Mouse (Mus musculus): ENCODE data around the gene Rims1. TPM values are rescaled to one million over a fixed set of nuclear protein-coding genes. Genes with fewer than 3 reads are reported as not detected.

The Rims1 gene
- total RNA-seq, 4 experiments from 2014 or later, result 0.22 to 0.30 (median 0.22) TPM; not detected in 1

DNA sequence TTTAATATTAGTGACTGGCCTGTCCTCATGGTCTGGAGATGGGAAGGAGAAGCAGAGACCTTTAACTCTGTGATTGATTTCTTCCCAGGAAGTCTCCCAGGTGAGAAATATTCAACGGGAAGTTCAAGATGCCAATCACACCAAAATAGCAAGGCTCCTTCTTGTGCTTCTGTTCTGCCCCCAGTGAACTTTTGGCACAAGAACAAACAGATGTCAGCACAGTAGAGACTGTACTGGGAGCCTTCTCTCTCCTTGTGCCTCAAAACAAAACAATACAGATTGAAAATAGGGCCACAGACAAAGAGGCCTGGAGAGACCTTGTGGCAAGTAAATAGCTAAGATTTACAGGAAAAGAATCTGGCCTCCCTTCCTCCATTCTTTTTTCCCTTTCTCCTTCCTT, 110.7 kb downstream of the Rims1 start:
- DNase-seq (ENCODE audit: low spot score), result no peak

DNA sequence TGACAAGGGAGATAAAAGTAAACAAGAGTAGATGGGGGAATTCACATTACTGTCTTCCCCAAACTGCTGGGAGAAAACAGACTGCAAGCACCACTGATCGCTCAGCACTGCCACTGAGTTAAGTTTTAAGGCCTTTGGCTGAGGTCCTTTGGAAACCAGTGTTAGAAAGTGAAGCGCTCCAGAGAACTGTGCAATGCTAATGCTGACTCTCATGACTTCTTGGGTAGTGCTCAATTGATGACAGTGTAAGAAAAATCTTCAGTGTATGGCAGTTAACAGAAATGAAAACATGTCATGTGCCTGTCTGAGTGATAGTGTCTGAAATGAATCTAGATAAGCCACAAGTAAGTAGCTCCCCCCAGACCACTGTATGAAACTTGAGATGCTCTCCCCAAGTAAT, 111.3 kb downstream of the Rims1 start:
- no peak for DNase-seq (ENCODE audit: low spot score)

DNA sequence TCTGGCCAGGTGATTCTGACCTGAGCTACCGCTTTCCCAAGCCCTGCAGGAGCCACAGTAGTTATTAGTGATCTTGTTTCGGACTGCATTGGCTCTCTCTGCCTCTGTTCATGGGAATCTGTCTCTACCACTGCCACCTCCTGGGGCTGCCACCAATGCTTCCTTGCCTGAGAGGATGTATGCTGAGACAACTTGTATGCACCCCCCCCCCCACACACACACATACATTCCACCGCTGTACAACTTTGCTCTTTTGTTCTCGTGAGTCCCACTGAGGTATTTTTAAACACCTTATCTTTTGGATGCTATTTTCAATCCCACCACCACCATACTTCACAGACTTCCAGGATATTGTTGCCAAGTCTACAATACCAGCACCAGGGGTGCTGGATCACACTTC, 122.3 kb downstream of the Rims1 start:
- no peak for DNase-seq (ENCODE audit: low spot score)

DNA sequence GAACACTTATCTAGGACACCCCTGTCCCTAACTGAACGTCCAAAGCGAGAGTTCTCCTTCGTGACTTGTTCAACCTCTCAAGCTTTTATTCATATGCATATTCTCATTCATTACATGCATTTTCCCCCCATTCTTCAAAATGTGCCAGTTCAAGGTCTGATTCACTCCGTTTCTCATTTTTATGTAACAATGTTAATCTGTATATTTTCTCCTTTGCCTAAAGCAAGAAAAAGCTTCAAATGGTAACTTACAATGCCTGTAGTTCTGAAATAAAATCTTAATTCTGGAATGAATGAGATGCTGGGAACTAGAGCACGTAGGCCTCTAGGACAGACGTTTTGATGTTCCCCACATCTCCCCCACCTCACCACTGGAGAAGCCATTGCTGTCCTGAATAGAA, 141.6 kb downstream of the Rims1 start:
- no peak for DNase-seq (ENCODE audit: low spot score)

DNA sequence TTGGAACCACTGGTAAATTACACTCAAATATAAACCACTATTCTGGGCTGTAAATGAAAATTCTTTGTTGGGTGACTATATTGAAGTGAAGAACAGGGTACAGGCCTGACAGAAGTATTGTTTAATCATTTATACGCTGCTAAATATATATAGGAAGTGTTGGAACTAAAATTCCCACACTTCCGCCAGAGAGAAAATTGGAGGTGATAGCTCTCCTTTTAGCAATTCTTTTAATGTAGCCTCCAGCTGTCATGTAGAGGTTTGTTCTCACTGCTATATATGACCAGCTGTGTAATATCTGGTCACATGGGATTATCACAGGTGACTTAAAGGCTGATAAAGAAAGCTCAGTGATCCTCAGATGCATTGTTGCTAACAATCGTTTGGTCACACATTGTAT, 144.0 kb downstream of the Rims1 start:
- DNase-seq (ENCODE audit: low spot score), result no peak

DNA sequence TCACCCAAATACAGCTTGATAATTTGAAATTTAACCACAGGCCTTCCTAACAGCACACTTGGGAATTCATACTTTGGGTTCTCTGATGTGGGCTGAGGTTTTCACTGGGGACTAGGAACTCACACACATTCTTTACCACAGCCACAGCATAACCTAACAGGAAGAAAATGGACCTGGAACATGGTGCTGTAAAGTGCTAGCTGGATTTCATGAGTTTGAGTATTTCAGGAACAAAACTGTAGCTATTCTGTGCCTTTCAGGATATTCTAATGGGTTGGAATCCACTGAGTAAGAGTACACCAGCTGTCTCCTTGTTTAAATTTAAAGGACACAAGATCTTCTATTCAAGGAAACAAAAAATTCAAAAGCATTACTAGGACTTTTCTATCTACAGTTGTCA, 149.8 kb downstream of the Rims1 start:
- no peak for DNase-seq (ENCODE audit: low spot score)

DNA sequence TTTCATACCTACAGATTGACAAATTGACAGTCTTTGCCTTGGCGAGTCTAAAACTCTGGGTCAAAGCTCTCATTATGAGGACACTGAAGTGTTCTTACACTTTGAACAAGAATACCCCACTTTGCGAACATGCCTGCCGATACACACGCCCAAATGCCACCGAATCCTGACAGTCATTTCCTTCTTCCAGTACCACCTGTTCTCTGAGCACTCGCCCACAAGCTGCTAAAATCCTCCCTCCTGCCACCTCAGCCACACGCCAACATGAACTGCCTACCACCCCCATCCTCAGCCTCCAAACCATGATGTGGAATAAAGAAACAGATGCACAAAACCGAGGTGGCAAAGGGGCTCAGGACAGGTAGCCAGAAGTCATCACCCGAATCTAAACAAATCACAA, 150.9 kb downstream of the Rims1 start:
- DNase-seq (ENCODE audit: low spot score), result no peak

DNA sequence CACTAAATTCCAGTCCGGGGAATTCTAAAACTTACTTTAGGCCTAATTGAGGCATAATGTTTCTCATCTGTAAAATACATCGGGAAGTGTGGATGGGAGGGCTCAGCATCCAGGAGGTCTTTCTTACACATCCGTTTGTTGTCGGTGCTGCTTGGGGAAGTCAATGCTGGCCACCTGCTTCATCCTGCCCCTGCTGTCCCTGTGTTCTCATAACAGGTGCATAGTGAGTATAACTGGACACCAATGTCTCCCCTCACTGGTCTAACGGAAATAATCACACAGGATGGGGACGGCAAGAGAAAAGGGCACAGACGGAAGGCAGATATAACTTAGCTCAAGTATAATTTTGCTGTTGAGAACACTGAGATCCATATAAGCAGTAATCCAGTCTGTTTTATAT, 155.2 kb downstream of the Rims1 start:
- DNase-seq (ENCODE audit: low spot score), result no peak

DNA sequence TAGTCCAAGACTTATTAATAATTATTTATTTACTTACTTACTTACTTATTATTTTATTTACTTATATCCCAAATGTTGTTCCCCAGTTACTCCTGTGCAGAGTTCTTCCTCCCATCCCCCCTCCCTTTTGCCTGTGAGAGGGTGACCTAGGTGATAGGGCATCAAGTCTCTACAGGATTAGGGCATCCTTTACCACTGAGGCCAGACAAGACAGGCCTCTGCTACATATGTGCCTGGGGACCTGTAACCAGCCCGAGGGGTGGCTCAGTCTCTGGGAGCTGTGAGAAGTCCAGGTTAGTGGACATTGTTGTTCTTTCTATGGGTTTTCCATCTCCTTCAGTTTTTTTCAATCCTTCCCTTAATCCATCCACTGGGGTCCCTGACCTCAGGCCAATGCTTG, 156.4 kb downstream of the Rims1 start:
- no peak for DNase-seq (ENCODE audit: low spot score)

DNA sequence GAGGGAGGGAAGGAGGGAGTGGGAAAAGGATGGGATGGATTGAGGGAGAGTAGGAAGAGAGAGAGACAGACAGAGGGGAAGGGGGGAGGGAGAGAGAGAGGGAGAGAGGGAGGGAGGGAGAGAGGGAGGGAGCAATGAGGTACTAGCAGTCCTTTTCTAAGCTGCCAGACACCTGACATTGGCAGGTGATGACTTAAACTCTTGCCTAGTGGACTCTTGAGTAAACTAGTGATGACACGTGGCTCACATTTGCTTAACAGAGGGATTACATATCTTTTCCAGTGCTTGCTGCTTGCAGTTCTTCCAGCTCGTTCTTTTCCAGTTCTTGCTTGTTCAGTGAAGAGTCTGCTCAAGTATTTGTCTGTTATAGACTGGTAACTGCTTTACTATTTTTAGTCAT, 160.5 kb downstream of the Rims1 start:
- no peak for DNase-seq (ENCODE audit: low spot score)

DNA sequence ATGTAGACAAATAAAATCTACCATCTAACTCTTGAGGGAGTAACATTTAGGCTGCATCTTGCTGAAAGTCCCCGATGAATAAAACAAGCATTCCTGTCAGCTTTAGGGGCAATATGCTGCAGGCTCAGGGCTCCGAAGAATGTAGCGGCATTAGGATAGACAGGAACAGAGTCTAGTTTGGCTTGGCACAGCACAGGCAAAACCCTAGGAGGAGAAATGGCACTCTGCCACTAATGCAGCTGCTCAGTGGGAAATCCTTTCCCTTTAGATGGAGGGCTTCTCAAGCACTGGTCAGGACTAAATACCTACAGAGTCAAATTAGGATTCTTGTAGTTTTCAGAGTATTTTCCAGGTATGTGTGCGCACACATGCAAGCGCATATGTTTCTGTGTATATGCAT, 165.2 kb downstream of the Rims1 start:
- no peak for DNase-seq (ENCODE audit: low spot score)

DNA sequence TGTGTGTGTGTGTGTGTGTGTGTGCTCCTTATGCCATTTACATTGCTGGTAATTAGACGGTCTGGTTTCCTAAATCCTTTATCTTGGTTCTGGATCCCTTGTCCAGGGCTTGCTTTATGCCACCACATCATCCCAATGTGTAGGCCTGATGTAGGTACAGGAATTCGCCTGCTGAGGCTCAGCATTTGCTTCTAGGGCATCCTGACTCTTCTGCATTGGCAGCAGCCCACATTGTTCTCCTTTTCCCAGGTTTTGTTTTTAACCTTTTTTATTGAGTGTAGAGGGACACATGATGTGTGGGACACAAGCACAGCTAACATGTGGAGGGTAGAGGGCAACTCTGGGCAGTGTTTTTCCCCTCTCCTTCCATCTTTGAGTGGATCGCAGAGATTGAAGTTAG, 166.1 kb downstream of the Rims1 start:
- no peak for DNase-seq (ENCODE audit: low spot score)

DNA sequence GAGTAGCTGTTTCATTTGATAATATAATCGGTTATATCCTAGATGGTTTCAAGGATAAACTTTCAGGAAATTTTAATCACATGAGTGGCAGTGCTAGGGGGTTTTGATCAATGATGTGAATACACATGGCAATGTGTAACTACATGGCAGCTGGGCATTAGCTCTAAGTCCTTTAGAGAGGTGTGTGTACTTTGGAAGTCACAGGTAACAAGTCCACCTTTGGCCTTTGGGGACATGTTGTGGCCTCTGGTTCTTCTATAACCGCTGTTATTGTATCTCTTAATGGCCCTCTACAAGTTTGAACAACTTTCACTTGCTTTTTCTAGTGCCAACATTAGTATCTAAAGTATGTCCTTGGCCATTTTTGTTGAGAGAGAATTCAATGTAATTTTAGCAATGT, 171.9 kb downstream of the Rims1 start:
- no peak for DNase-seq (ENCODE audit: low spot score)

DNA sequence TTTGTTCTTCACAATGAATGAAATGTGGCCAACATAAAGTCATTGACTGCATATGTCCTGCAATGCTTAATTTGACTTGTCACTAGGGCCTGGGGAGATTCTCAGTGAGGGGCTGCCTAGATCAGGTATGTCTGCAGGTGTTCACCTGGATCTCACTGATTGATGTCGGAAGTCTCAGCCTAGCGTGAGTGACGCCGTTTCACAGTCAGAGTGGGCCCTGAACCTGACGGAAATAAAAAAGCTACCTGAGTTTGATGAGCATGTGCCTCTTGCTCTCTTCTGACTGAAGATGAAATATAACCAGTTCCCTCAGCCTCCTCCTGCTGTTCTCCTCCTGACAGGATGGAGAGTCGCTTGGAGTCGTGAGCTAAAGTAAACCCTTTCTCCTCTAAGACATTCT, 173.2 kb downstream of the Rims1 start:
- DNase-seq (ENCODE audit: low spot score), result no peak

DNA sequence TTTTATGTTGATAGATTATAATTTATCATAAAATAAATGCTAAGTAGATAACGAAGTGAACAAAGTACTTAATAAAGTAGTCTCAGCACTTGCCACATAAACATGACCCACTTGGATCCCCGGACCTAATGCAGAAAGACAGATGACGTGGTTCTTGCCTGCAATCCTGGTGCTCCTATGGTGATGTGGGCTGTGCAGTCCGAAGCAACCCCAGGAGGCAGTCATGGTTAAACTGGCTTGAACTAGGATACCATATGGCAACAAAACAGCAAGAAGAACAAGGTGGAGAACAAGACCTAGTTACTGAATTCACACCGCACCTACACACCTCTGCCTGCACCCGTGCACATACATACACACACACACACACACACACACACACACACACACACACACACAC, 173.8 kb downstream of the Rims1 start:
- DNase-seq (ENCODE audit: low spot score), result no peak

DNA sequence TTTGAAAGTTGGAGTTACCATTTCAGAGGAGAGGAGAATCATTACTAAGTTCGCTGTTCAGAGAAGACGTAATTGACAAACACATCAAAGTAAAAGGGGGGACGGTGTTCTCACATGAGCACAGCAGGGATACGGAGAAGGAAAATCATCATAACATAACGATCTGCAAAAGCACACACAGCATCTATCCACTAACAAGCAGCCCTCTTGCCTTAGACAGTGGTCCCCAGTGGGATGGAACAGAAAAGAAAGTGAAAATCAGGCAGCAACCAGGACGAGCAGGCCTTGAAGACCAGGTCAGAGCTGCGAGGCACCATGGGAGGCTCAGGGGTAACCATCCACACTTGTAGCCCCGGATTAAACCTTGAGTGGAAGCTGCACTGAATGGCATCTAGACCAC, 176.8 kb downstream of the Rims1 start:
- no peak for DNase-seq (ENCODE audit: low spot score)

DNA sequence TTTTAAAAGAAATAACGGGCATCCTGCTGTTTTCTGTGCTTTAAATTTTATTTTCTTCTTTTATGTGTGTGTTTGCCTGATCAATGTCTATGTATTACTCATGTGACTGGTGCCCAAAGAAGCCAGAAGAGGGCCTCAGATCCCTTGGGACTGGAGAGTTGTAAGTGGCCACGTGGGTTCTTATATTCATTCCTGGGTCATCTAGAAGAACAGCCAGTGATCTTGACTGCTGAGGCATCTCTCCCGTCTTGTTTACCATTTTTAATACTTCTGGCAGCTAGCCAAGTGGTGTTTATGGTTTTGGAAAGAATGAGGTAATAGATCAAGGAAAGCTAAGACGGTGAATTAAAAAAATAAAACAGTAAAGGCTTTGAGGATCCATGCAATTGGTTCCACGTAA, 178.8 kb downstream of the Rims1 start:
- no peak for DNase-seq (ENCODE audit: low spot score)

DNA sequence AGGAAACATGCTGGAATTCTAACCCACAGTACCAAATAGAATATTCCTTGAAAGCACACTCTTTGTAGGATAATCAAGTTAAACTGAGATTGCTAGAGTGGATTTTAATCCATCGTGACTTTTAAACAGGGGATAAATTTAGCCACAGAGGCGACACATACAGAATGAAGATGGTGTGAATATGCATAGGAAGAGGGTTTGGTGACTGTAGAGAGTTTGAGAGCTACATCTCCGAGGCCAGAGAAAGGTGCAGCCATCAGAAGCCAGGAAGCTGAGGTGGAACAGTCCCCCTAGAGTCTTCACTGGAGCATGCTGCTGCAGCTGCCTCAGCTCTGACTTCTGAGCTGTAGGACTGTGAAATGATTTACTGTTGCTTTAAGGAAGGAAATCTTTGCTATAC, 179.5 kb downstream of the Rims1 start:
- no peak for DNase-seq (ENCODE audit: low spot score)

DNA sequence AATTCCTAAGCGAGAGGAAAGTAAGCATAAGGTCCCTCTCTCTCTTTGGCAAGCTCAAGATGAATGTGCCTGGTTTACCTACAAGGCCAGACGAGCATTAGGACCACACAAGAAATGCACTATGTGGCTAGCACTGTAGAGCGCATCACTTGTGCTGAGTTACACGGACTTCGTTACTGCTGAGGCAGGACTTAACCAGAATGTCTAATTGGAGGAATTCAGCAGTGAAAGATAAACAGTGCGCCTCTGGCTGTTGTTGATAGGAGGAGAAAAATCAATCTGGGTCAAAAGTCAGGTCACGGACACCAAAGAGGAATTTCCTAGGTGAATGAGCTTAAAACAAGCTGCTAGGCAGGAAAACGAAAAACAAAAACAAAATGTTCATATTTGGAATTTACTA, 185.0 kb downstream of the Rims1 start:
- DNase-seq (ENCODE audit: low spot score), result no peak

DNA sequence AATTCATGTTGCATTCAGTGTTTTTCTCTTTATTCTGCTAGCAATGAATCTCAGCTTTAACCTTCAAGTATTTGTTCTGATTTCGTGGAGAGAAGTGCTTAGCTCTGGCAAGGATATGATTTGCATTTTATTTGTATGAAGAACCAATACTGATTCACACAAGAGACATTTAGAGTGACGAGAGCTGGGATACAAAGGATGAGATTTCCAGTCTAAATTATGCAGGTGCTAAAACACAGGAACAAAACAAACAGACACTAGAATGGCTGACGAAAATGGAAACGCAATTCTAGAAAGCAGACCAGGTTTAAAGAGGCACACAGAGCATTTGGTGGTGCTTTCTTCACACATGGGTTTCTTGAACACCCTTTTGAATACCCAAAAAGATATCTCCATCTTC, 190.2 kb downstream of the Rims1 start:
- DNase-seq (ENCODE audit: low spot score), result no peak

DNA sequence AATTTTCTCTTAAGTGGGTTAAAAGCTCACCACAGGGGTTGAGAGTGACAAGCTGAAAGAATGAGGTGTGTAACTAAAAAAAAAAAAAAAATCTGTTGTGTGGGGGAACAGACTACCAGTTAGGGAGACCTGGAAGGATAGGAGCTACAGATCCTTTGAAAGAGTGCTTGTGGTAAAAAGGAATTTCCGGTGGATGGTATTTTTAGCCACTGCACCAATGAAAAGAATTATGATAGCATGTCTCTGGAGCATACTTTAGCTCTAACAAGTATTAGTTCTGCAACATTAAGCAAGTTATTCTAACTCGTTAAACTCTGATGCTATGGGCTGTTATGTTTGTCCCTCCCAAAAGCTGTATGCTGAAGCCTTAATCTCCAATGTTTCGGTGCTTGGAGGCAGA, 192.2 kb downstream of the Rims1 start:
- no peak for DNase-seq (ENCODE audit: low spot score)

DNA sequence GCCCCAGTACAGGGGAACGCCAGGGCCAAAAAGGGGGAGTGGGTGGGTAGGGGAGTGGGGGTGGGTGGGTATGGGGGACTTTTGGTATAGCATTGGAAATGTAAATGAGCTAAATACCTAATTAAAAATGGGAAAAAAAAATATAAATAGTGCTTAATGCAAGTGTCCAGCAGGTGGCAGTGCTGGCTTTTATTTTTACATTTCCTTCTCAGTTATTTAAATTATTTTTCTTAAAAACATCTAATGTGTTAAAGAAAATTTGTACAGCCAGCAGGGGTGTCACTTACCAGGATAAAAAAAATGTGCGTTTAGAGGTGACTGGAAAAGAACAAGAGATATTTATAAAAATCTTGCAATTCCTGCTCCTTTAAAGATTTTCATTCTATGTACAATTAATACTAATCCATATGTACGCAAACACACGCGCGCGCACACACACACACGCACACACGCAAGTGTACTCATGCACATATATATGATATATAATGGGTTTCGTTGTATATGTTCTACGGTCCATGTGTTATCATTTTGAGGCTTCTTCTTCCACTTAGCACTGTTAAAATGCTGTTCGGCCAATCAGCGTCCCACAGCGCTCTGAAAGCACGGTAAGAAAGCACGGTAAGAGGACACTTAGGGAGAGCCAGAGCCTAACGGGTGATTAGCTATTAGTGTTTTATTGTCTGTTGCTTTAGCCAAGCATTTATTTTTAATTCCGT, 201.3 kb downstream of the Rims1 start:
- DNase-seq (ENCODE audit: low spot score), result no peak

DNA sequence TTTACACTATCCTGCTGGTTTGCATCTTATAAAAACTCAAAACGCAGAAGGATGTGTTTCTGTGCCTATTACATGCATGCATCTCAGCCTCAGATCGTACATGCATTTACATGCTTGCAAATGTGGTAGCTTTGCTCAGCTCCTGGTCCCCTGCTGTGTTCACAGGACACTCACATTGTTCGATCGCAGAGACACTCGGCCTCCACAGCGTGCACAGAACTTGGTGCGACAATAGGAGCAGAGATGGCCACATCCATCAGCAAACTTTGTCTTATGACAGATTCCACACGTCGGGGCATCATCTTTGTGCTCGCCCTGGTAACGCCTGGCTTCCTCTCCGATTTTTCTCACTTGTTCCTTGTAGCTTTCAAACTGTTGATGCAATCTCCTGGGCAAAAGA, 209.6 kb downstream of the Rims1 start:
- DNase-seq (ENCODE audit: low spot score), result no peak

DNA sequence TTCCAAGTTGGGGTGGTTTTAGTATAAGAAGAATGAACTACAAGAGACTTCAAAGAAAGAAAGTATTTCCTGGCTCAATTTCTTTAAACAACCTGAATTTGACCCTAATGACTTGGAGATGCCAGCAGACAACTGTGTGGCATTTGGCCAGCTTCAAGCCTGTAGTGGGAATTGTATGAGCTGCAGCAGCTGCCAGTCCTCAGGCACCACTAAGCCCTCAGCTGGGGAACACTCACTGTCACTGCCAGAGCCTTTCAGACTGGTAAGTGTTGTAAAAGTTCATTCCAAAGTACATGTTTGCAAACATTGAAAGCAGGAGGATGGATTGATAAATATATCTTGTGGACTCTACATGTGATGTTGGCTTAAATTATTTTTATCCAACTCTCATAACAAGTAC, 211.0 kb downstream of the Rims1 start:
- no peak for DNase-seq (ENCODE audit: low spot score)

Data from heart, adult 8-10 months (tissue).